Mouse (Mus musculus) liver, embryonic 11.5 days (tissue): Measurements from ENCODE around the gene Abcb9. TPM values are rescaled to one million over a fixed set of nuclear protein-coding genes. Genes with fewer than 3 reads are reported as not detected.

Experiments
- ATAC-seq: fragments of 200-750 bp; cut with Nextera tagmentation; replicated peaks from 2 replicates; pipeline ENCODE4 v1.8.0; 2017; ENCODE audit warnings: moderate number of reproducible peaks, mild to moderate bottlenecking, moderate TSS enrichment, moderate library complexity; ENCODE audit not compliant: low FRiP score
- DNase-seq: peaks from one replicate; pipeline ENCODE4 v3.0.0-alpha.2; 2017; ENCODE audit warnings: low spot score
- H3K27ac ChIP-seq: fragments of 300-500 bp; sonication (generic); 2 replicates; pipeline ENCODE4 v1.5.1; 2014; ENCODE audit warnings: mild to moderate bottlenecking, low read depth, low read length, control low read depth
- H3K27me3 ChIP-seq: fragments of 300-500 bp; sonication (generic); replicated peaks from 2 replicates; pipeline ENCODE4 v1.6.1; 2014; ENCODE audit warnings: low read length, mixed read lengths; ENCODE audit not compliant: control insufficient read depth, insufficient read depth
- H3K36me3 ChIP-seq: fragments of 300-500 bp; sonication (generic); 2 replicates; pipeline ENCODE4 v1.6.1; 2014; ENCODE audit warnings: mild to moderate bottlenecking, low read length, moderate library complexity, mixed read lengths; ENCODE audit not compliant: control insufficient read depth, insufficient read depth
- H3K4me1 ChIP-seq: fragments of 300-500 bp; sonication (generic); replicated peaks from 2 replicates; pipeline ENCODE4 v1.6.1; 2014; ENCODE audit warnings: low read length, mixed read lengths; ENCODE audit not compliant: control insufficient read depth, insufficient read depth
- H3K4me2 ChIP-seq: fragments of 300-500 bp; sonication (generic); 2 replicates; pipeline ENCODE4 v1.6.1; 2014; ENCODE audit warnings: mild to moderate bottlenecking, control low read depth, moderate library complexity
- H3K4me3 ChIP-seq: fragments of 300-500 bp; sonication (generic); 2 replicates; pipeline ENCODE4 v1.5.1; 2014; ENCODE audit warnings: low read depth, low read length, control low read depth
- H3K9ac ChIP-seq: fragments of 300-500 bp; sonication (generic); 2 replicates; pipeline ENCODE4 v1.6.1; 2014; ENCODE audit warnings: low read depth, low read length, control low read depth
- H3K9me3 ChIP-seq: fragments of 300-500 bp; sonication (generic); 2 replicates; pipeline ENCODE4 v1.6.1; 2016; ENCODE audit warnings: low read length, inconsistent platforms, mixed read lengths; ENCODE audit not compliant: control insufficient read depth
- WGBS: fragments of 180-500 bp; shearing (Covaris S2); extraction: QIAGEN DNeasy Blood & Tissue Kit; methylation state at CpG from one replicate; pipeline ENCODE4 v1.1.7; 2014; 5-methylcytosine and 5-hydroxymethylcytosine counted together
- polyA plus RNA-seq: library from polyadenylated mRNA; unstranded; fragments of >200 nt; fragmentation: Nextera tagmentation; extraction: Ambion mirVana; gene quantifications from 2 replicates; pipeline ENCODE4 v1.2.1, GENCODE M21; 2014

The Abcb9 gene
- polyA plus RNA-seq, 1 experiment from 2014 or later: 4.1 TPM

DNA sequence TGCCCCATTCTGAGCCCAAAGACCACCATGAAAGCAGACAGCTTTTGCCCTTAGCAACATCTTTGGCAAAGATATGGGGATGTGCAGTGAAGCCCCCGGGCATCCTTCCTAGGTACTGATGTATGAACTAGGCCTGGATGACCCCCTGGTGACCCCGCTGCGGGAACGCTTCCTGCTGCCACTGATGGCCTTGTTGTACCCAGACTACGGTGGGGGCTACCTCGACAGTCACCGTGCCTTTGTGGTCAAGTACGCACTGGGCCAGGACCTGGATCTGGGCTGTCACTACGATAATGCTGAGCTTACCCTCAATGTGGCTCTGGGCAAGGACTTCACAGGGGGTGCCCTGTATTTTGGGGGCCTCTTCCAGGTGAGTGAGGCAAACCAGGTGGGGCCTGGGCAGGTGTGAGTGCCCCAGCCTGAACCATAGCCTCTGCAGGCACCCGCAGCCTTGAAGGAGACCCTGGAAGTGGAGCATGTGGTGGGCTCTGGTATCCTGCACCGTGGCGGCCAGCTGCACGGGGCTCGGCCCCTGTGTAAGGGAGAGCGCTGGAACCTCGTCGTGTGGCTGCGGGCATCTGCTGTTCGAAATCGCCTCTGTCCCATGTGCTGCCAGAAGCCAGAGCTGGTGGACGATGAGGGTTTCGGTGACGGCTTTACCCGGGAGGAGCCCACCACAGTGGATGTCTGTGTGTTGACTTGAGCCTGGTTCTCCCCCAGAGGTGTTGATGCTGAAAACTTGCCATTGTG lies 18.9 kb upstream of the Abcb9 start:
- ATAC-seq: no peak
- H3K9me3 ChIP-seq: no peaks in the 10 kb centered on the region
- no peak overlapping the region for H3K9ac ChIP-seq
- no peaks in the 10 kb centered on the region for H3K27me3 ChIP-seq
- peaks cover 25% of the 10 kb centered on the region for H3K4me1 ChIP-seq
- peaks cover 10% of the 10 kb centered on the region for H3K36me3 ChIP-seq
- H3K4me2 ChIP-seq: no peak overlapping the region
- no peak for DNase-seq
- WGBS: 94% methylated on average over 24 of the region's 24 CpGs
- no peak overlapping the region for H3K27ac ChIP-seq
- H3K4me3 ChIP-seq: no peak overlapping the region

DNA sequence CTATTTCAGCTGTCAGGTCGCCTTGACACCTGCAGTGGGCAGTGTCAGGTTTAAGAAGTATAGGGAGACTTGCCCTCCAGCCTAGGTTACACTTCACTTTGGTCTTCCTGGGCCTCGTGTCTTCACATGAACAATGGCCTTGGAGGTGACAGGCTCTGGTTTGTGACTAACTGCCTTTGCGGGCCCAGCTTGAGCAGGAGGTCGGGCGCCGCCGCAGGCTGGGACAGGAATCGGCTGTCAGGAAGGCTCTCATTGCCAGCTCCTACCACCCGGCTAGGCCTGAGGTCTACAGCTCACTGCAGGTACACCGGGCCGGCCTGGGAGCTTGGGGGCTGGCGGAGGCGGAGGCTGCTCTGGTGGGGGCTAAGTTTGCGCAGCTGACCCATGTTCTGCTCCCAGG lies 17.4 kb upstream of the Abcb9 start:
- peak overlapping the region; percentile 88 for H3K9ac ChIP-seq
- 0 out of 2 replicates have a peak, but pooled peaks have one; percentile 21 for ATAC-seq
- 27% methylated on average over 14 of the region's 14 CpGs for WGBS

DNA sequence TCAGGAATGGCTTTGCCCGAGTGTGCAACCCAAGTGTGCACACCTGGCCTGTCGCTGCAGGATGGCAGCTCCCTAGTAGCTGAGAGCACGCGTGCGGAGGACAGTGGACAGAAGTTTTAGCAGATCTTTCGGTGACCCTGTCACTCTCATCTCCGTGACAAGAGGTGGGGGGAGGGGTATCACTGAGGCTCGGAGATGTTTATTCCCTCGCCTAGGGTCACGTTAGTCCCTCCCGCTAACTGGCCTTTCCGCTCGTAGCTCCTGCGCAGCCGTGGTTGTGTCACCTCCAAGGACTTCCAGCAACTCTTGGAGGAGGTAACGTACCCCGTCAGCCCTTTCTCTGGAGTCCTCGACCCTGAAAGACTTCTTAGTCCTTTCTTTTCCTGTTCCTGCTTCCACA lies 16.9 kb upstream of the Abcb9 start:
- peaks cover 25% of the 10 kb centered on the region for H3K4me1 ChIP-seq
- no peaks in the 10 kb centered on the region for H3K27me3 ChIP-seq
- H3K4me3 ChIP-seq: peak overlapping the region; percentile 95
- DNase-seq (no peak), ATAC-seq (no peak)
- H3K9me3 ChIP-seq: no peaks in the 10 kb centered on the region
- peak overlapping the region; percentile 85 for H3K4me2 ChIP-seq
- H3K9ac ChIP-seq: peak overlapping the region; percentile 88
- H3K36me3 ChIP-seq: 0 out of 2 replicates have a peak, but pooled peaks cover 3% of the 10 kb centered on the region
- H3K27ac ChIP-seq: peak overlapping the region; percentile 89
- 1% methylated on average over 18 of the region's 18 CpGs for WGBS

More for the DNA sequence above, 17.4 kb upstream of the Abcb9 start:
- DNase-seq: peak; percentile 61
- H3K9me3 ChIP-seq: no peaks in the 10 kb centered on the region
- peaks cover 25% of the 10 kb centered on the region for H3K4me1 ChIP-seq
- H3K36me3 ChIP-seq: 0 out of 2 replicates have a peak, but pooled peaks cover 3% of the 10 kb centered on the region
- H3K27me3 ChIP-seq: no peaks in the 10 kb centered on the region
- H3K4me3 ChIP-seq: peak overlapping the region; percentile 95
- H3K27ac ChIP-seq: peak overlapping the region; percentile 89; the same call in 1 of the 2 replicates
- H3K4me2 ChIP-seq: peak overlapping the region; percentile 85

DNA sequence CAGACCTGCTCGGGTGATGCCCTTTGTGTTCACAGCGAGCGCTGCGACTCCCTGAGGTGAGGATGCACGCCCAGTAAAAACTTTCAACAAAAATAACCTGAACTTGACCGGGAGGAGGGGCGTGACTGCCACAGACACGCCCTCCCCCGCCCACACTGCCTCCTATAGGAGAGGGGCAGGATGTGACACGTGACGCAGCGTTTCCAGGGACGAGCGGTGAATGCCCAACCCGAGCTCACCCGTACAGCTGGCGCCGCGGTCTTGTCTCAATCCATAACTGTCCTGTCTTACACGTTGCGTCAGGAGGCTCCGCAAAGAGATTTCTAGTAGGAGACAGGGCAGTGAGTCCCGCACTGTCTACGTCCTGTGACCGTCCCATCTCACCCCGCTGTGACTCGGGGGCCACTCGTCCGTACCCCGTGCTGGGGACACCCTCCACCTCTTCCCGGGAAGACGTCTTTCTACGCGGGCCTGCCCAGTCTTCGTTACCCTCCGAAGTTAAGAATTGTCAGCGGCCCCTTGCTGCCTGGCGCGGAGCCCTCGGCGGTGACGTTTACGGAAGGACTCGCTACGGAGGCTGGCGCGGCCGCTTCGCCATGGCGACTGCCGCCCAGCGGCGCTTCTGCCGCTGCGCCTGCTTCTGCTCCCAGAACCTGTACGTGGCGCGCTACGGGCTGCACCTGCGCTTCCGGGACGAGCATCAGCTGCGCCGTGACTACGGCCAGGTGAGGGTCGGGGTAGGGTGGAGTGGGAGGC lies 16.3 kb upstream of the Abcb9 start, which contains the start of gene Ogfod2:
Ogfod2 (plus strand) TSS at position 556 of the 756 bp plus-strand sequence.
- WGBS: 1% methylated on average over 66 of the region's 66 CpGs
- ATAC-seq (peak; percentile 96), DNase-seq (peak; percentile 97)
- Histone ChIP-seq H3K4me3 (peak within 1 kb of the TSS; percentile 95), H3K27me3 (no peaks in the 10 kb centered on the region), H3K4me2 (peak within 1 kb of the TSS; percentile 85), H3K4me1 (peaks cover 23% of the 10 kb centered on the region), H3K9ac (peak within 1 kb of the TSS; percentile 88), H3K9me3 (no peaks in the 10 kb centered on the region), H3K36me3 (0 out of 2 replicates have a peak, but pooled peaks cover 3% of the 10 kb centered on the region), H3K27ac (peak within 1 kb of the TSS; percentile 89)

DNA sequence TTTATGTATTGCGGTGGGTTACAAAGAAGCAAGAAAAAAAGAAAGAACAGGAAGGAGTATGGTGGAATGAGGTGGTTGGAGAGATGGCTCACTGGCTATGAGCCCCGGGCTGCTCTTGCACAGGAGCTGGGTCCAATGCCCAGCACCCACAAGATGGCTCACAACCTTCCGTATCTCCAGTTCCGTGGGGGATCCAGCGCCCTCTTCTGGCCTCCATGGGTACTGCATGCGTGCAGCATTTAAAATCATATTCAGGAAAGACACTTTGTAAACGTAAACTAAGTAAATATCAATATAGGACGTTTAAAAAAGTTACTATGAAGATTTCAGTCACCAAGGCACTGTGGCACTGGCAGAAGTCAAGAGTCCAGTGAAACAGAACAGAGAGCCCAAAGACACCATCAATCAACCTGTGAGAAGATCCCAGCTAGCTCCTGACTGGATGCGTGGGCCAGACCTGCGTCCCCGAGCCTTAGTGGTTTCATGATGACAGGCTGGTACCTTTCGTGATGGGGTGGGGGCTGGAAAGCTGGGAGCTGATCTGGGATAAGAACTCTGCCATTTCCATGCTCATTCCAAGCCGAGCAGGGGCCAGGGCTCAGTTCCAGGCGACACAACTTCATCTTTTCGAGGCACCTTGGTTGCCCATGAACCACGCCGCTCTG lies 15.6 kb upstream of the Abcb9 start:
- 0 out of 2 replicates have a peak, but pooled peaks cover 3% of the 10 kb centered on the region for H3K36me3 ChIP-seq
- H3K4me3 ChIP-seq: peak overlapping the region; percentile 95
- ATAC-seq (no peak), DNase-seq (no peak)
- peak overlapping the region; percentile 59; the same call in 1 of the 2 replicates for H3K27ac ChIP-seq
- peak overlapping the region; percentile 88 for H3K9ac ChIP-seq
- no peaks in the 10 kb centered on the region for H3K27me3 ChIP-seq
- peaks cover 19% of the 10 kb centered on the region for H3K4me1 ChIP-seq
- H3K9me3 ChIP-seq: no peaks in the 10 kb centered on the region
- 27% methylated on average over 17 of the region's 17 CpGs for WGBS
- peak overlapping the region; percentile 85 for H3K4me2 ChIP-seq

DNA sequence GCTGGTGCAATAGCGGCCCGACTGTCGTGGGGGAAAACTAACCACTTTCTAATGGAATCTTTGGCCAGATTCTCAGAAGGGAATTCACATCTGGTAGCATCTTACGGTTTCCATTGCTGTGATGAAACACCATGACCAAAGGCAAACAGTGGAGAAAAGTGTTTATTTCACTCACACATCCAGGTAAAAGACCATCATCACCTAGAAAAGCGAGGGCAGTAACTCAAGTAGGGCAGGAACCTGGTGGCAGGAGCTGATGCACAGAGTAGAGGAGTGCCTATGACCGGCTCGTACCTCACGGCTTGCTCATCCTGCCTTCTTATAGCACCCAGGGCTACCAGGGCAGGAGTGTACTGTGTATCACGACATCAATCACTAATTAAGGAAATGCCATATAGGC lies 8.0 kb upstream of the Abcb9 start:
- H3K4me1 ChIP-seq: no peaks in the 10 kb centered on the region
- H3K27ac ChIP-seq: no peak overlapping the region
- no peaks in the 10 kb centered on the region for H3K36me3 ChIP-seq
- WGBS: 90% methylated on average over 9 of the region's 9 CpGs
- H3K27me3 ChIP-seq: no peaks in the 10 kb centered on the region
- no peaks in the 10 kb centered on the region for H3K9me3 ChIP-seq
- no peak overlapping the region for H3K4me2 ChIP-seq
- DNase-seq (no peak), ATAC-seq (no peak)
- H3K9ac ChIP-seq: no peak overlapping the region
- no peak overlapping the region for H3K4me3 ChIP-seq

DNA sequence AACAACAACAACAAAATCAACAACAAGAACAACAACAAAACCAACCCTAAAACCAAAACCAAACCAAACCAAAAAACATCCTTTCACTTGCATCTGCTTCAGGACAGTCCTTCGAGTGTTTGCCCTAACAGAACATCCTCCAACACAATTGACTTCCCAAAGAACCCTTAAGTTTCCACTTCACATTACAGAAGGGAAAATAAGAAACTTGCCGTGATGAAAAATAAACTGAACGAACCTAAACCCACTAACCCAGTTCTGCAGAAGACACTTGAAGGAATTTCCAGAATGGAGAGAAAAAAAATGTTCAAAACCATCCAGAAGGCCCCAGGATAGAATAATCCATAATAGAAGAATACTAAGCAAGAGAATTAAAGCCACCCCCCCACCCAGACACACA lies 7.4 kb upstream of the Abcb9 start:
- H3K9ac ChIP-seq: no peak overlapping the region
- ATAC-seq: no peak
- DNase-seq: no peak
- no peaks in the 10 kb centered on the region for H3K36me3 ChIP-seq
- no peaks in the 10 kb centered on the region for H3K4me1 ChIP-seq
- no peak overlapping the region for H3K4me2 ChIP-seq
- no peak overlapping the region for H3K4me3 ChIP-seq
- WGBS: 76% methylated on average over 3 of the region's 3 CpGs
- no peaks in the 10 kb centered on the region for H3K27me3 ChIP-seq
- no peaks in the 10 kb centered on the region for H3K9me3 ChIP-seq
- no peak overlapping the region for H3K27ac ChIP-seq

DNA sequence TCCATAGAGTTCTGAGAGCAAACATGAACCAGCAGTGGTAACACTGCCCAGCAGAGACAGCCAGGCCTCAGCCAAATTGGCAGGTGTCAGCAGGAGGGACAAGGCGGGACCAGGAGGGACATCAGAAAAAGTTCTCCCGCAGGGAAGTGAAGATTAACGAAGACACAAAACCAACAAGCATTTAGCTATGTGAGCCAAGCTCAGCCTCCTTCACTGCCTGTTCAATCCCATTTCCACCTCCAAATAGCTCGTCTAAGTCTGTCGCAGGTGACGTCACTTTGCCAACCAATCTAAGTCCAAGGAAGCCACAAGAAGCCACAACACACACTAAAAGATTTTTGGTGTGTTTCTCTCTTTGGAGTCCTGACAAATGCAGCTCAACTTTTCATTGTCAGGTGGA lies 6.7 kb upstream of the Abcb9 start:
- 81% methylated on average over 6 of the region's 6 CpGs for WGBS
- no peak overlapping the region for H3K9ac ChIP-seq
- H3K36me3 ChIP-seq: no peaks in the 10 kb centered on the region
- no peak overlapping the region for H3K27ac ChIP-seq
- H3K4me1 ChIP-seq: no peaks in the 10 kb centered on the region
- H3K4me2 ChIP-seq: no peak overlapping the region
- no peaks in the 10 kb centered on the region for H3K27me3 ChIP-seq
- no peaks in the 10 kb centered on the region for H3K9me3 ChIP-seq
- H3K4me3 ChIP-seq: no peak overlapping the region
- no peak for ATAC-seq
- DNase-seq: no peak
